Mouse (Mus musculus) olfactory bulb, adult 2 months (tissue): Measurements from ENCODE around the gene Timm8b. TPM values are rescaled to one million over a fixed set of nuclear protein-coding genes. Genes with fewer than 3 reads are reported as not detected.

Source experiments
- H3K27ac ChIP-seq: fragments of 200-500 bp; 2 replicates; pipeline ENCODE4 v1.5.1; 2012; ENCODE audit warnings: low read depth, low read length; ENCODE audit not compliant: insufficient read depth
- H3K4me1 ChIP-seq: fragments of 200-500 bp; 2 replicates; pipeline ENCODE4 v1.6.1; 2012; ENCODE audit warnings: low read length; ENCODE audit not compliant: control insufficient read depth, insufficient read depth
- H3K4me3 ChIP-seq: fragments of 200-500 bp; 2 replicates; pipeline ENCODE4 v1.5.1; 2012; ENCODE audit warnings: mild to moderate bottlenecking, low read depth, low read length, moderate library complexity; ENCODE audit not compliant: insufficient read depth
- CTCF ChIP-seq: fragments of 200-500 bp; IDR thresholded peaks from 2 replicates; pipeline ENCODE4 v1.5.1; 2012; ENCODE audit warnings: low read depth, mild to moderate bottlenecking, low read length, moderate library complexity; ENCODE audit not compliant: insufficient read depth
- POLR2A ChIP-seq: fragments of 200-500 bp; IDR thresholded peaks from 2 replicates; pipeline ENCODE4 v1.6.1; 2012; ENCODE audit warnings: mild to moderate bottlenecking, low read depth, low read length, moderate library complexity; ENCODE audit not compliant: insufficient read depth
- WGBS: fragments of 180-500 bp; shearing (Covaris S2); methylation state at CpG from one replicate; pipeline ENCODE4 v1.1.7; 2018; 5-methylcytosine and 5-hydroxymethylcytosine counted together
- polyA plus RNA-seq: library from polyadenylated mRNA; stranded (reverse); fragments of >200 nt; gene quantifications from 2 replicates; pipeline ENCODE4 v1.2.4, GENCODE M21; 2012; ENCODE audit warnings: low replicate concordance; ENCODE audit not compliant: missing spikeins, insufficient read depth, insufficient read length

The Timm8b gene
- polyA plus RNA-seq, 1 experiment, result not detected

- Histone ChIP-seq H3K4me1 (peaks cover 6% of the 10 kb centered on the region), H3K27ac (no peak overlapping the region), H3K4me3 (no peak overlapping the region)
- WGBS, result 89% methylated on average over 2 of the region's 2 CpGs
- TF ChIP-seq POLR2A (no peak), CTCF (no peak)
Observed at GRCm38 (mm10) chr9:50567881-50568280, 35.8 kb upstream of the Timm8b start.

GRCm38 (mm10) chr9:50569599-50570525, 33.8 kb upstream of the Timm8b start:
- peaks cover 6% of the 10 kb centered on the region for H3K4me1 ChIP-seq
- 75% methylated on average over 10 of the region's 10 CpGs for WGBS
- no peak overlapping the region for H3K4me3 ChIP-seq
- no peak for TF ChIP-seq CTCF
- TF ChIP-seq POLR2A, result no peak
- H3K27ac ChIP-seq, result no peak overlapping the region

- no peak overlapping the region for H3K4me3 ChIP-seq
- no peak overlapping the region for H3K27ac ChIP-seq
- TF ChIP-seq POLR2A, result no peak
- no peak for TF ChIP-seq CTCF
- no peaks in the 10 kb centered on the region for H3K4me1 ChIP-seq
- 39% methylated on average over 4 of the region's 4 CpGs for WGBS
Observed at GRCm38 (mm10) chr9:50580370-50580769, 23.3 kb upstream of the Timm8b start.

GRCm38 (mm10) chr9:50585145-50585818, 18.4 kb upstream of the Timm8b start:
- Histone ChIP-seq H3K27ac (no peak overlapping the region), H3K4me3 (no peak overlapping the region), H3K4me1 (no peaks in the 10 kb centered on the region)
- TF ChIP-seq POLR2A, result no peak
- no peak for TF ChIP-seq CTCF
- 84% methylated on average over 6 of the region's 6 CpGs for WGBS

GRCm38 (mm10) chr9:50586955-50587354, 16.8 kb upstream of the Timm8b start:
- TF ChIP-seq POLR2A, result no peak
- no peak for TF ChIP-seq CTCF
- Histone ChIP-seq H3K27ac (no peak overlapping the region), H3K4me1 (peaks cover 3% of the 10 kb centered on the region), H3K4me3 (no peak overlapping the region)
- WGBS, result 82% methylated on average over 4 of the region's 4 CpGs

GRCm38 (mm10) chr9:50590856-50591518, 12.7 kb upstream of the Timm8b start:
- Histone ChIP-seq H3K27ac (no peak overlapping the region), H3K4me3 (no peak overlapping the region), H3K4me1 (peaks cover 3% of the 10 kb centered on the region)
- 62% methylated on average over 10 of the region's 10 CpGs for WGBS
- TF ChIP-seq POLR2A (no peak), CTCF (no peak)

- TF ChIP-seq POLR2A (no peak), CTCF (no peak)
- WGBS, result 92% methylated on average over 9 of the region's 9 CpGs
- H3K4me1 ChIP-seq, result peaks cover 3% of the 10 kb centered on the region
- no peak overlapping the region for H3K27ac ChIP-seq
- no peak overlapping the region for H3K4me3 ChIP-seq
Observed at GRCm38 (mm10) chr9:50592955-50593354, 10.8 kb upstream of the Timm8b start.

- TF ChIP-seq CTCF (no peak), POLR2A (no peak)
- WGBS, result 79% methylated on average over 3 of the region's 3 CpGs
Observed at GRCm38 (mm10) chr9:50593544-50593943, 10.2 kb upstream of the Timm8b start.

GRCm38 (mm10) chr9:50594794-50595417, 8.8 kb upstream of the Timm8b start:
- Histone ChIP-seq H3K4me3 (no peak overlapping the region), H3K27ac (no peak overlapping the region), H3K4me1 (peaks cover 3% of the 10 kb centered on the region)
- 71% methylated on average over 12 of the region's 12 CpGs for WGBS
- TF ChIP-seq CTCF, result no peak
- no peak for TF ChIP-seq POLR2A

More at GRCm38 (mm10) chr9:50593544-50593943, 10.2 kb upstream of the Timm8b start:
- no peak overlapping the region for H3K4me3 ChIP-seq
- H3K4me1 ChIP-seq, result peaks cover 3% of the 10 kb centered on the region
- H3K27ac ChIP-seq, result no peak overlapping the region
